Mouse (Mus musculus): ENCODE data around the gene Arhgap31. TPM values are rescaled to one million over a fixed set of nuclear protein-coding genes. Genes with fewer than 3 reads are reported as not detected.

Gene Arhgap31
- polyA plus RNA-seq, 1 experiment from 2014 or later, result 4.5 TPM

DNA sequence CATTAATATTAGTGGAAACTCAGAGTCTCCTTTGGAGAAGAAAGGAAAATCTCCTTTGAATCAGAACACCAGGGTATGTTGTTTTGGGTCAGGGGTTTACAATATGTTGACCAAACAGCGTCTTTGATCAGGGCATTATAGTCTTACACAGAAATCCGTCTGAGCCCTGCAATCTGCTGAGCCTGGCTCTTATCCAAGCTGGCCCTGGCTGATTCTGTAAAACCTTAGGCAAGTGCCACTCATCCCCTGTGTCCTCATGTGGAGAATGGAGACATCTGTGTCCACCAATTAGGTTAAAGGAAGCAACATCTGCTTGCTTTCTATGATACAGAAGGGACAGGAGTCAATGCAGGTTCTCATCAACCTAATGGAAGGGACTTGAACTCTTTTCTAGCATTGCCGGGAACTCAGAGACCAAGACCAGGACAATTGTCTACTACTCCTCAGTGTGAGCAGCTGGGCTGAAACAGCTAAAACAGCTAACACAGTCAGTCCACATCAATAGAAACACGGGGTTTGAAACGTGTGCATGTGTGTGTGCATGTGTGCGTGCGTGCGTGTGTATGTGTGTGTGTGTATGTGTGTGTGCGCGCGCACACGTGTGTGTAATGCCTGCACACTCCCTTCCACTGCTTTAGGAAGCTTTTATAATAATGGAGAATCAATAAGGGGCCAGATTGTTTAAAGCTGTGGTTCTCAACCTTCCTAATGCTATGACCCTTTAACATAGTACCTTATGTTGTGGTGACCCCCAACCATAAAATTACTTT, 42.3 kb downstream of the Arhgap31 start:
- 75% methylated on average over 12 of the region's 12 CpGs for WGBS
- Histone ChIP-seq H3K9me3 (ENCODE audit: control insufficient read depth, low read length) (no peaks in the 10 kb centered on the region), H3K9ac (replicated peaks; ENCODE audit: low read depth, low read length) (no peak overlapping the region), H3K4me2 (ENCODE audit: low read length) (no peak overlapping the region), H3K27me3 (replicated peaks; ENCODE audit: control insufficient read depth, insufficient read depth, low read length) (no peaks in the 10 kb centered on the region), H3K4me3 (replicated peaks; ENCODE audit: low read length) (no peak overlapping the region), H3K4me1 (replicated peaks; ENCODE audit: control insufficient read depth, insufficient read depth, low read length) (peaks cover 15% of the 10 kb centered on the region), H3K27ac (ENCODE audit: low read length) (no peak overlapping the region; the same call in 1 of the 2 replicates), H3K36me3 (ENCODE audit: control insufficient read depth, insufficient read depth) (no peaks in the 10 kb centered on the region)
- no peak for ATAC-seq

DNA sequence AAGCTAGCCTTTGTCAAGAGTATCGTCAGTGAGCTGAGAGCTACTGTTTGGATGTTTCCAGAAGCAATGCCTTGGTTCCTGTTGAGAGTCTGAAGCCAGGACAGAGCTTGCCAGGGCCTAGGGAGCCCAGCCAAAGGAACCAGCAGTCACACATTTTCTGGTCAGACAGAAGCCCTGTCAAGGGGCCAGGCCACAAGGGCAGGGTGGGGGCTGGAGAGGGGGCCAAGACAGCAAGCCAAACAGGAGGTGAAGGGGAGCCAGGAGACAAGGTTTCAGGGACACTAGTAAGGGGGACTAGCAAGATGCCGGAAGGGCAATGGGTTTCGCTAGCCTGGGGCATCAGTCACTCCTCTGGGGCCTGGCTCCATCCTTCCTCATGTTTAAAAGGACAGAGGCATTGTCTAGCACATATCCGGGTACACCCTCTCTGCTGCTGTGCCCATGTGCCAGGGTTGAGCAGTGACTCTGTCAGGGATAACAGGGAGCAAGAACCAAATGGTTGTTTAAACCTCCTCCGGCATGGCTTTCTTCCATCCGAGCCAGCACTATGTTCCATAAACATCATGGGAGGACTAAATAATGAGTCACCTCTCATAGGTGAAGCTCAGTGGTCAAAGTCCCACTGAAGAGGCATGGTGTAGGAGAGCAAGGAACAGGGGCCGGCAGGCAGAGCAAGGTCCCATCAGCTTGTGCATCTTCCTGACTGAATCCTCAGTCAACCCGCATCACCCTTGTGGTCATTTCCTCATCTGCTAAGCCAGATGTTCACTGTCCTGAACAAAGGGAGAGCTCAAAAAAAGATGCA, 44.0 kb downstream of the Arhgap31 start:
- Histone ChIP-seq H3K27ac (ENCODE audit: low read length) (no peak overlapping the region), H3K4me1 (replicated peaks; ENCODE audit: control insufficient read depth, insufficient read depth, low read length) (peaks cover 15% of the 10 kb centered on the region), H3K4me2 (ENCODE audit: low read length) (no peak overlapping the region), H3K4me3 (replicated peaks; ENCODE audit: low read length) (no peak overlapping the region), H3K27me3 (replicated peaks; ENCODE audit: control insufficient read depth, insufficient read depth, low read length) (no peaks in the 10 kb centered on the region), H3K36me3 (ENCODE audit: control insufficient read depth, insufficient read depth) (no peaks in the 10 kb centered on the region), H3K9ac (replicated peaks; ENCODE audit: low read depth, low read length) (no peak overlapping the region), H3K9me3 (ENCODE audit: control insufficient read depth, low read length) (no peaks in the 10 kb centered on the region)
- no peak for ATAC-seq
- WGBS, result 89% methylated on average over 8 of the region's 8 CpGs

DNA sequence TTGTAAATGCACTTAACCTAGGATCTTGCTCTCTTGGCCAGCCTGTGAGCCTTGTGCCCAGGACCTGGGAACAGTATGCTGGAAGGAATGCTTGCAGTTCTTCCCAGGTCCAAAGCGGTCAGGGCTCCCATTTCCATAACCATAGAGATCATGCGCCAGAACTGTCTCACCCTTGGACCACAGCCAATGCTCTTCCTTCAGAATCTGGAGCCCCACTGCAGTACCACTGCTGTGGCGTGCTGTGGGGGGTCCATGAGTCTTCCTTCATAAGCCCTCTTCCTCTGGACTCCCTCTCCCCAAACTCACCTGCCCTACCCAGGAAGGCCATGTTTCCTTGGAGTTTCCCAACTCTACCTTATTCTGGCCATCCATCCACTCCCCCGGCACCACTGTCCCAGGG, 46.6 kb downstream of the Arhgap31 start:
- Histone ChIP-seq H3K9me3 (ENCODE audit: control insufficient read depth, low read length) (no peaks in the 10 kb centered on the region), H3K4me1 (replicated peaks; ENCODE audit: control insufficient read depth, insufficient read depth, low read length) (peaks cover 9% of the 10 kb centered on the region), H3K9ac (replicated peaks; ENCODE audit: low read depth, low read length) (no peak overlapping the region), H3K27ac (ENCODE audit: low read length) (no peak overlapping the region), H3K36me3 (ENCODE audit: control insufficient read depth, insufficient read depth) (no peaks in the 10 kb centered on the region), H3K4me3 (replicated peaks; ENCODE audit: low read length) (no peak overlapping the region), H3K27me3 (replicated peaks; ENCODE audit: control insufficient read depth, insufficient read depth, low read length) (no peaks in the 10 kb centered on the region), H3K4me2 (ENCODE audit: low read length) (no peak overlapping the region)
- 83% methylated on average over 4 of the region's 4 CpGs for WGBS
- ATAC-seq, result no peak

DNA sequence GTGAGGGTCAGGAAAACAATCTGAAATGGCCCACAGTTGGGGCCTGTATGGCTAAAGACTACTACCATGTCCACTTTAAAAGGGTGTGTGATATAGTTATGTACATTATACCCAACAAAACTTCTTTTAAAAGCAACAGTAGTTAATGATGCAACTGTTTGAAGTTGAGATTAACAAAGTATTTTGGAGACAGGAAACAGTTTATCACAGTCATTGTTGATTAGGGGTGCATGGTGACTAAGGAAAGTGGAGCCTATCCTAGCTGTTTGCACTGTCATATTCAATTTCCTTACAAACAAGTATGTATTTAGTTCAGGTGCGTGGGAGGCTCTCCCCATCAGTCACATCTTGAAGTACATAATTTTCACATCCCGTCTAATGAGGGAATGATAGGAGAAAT, 47.1 kb downstream of the Arhgap31 start:
- 88% methylated on average over 2 of the region's 2 CpGs for WGBS
- no peak for ATAC-seq
- no peaks in the 10 kb centered on the region for H3K36me3 ChIP-seq (ENCODE audit: control insufficient read depth, insufficient read depth)

DNA sequence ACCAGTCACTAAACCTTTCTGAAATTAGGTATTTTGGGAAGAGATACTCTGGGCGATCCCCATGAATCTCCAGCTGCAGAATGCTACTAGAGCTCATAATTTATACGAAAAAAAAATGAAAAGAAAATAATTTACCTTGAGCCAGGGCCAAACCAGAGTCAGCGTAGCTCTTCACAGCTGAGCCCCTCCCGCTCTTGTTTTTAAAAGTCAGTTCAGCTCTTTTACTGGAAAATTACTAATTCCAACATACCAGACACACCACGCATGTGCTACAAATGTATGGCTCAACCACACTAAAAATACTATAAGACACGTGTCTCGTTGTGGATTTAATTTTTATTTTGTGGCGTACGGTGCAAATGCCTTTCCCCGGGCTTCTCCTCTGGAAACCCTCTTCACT, 50.5 kb downstream of the Arhgap31 start:
- Histone ChIP-seq H3K9me3 (ENCODE audit: control insufficient read depth, low read length) (no peaks in the 10 kb centered on the region), H3K27me3 (replicated peaks; ENCODE audit: control insufficient read depth, insufficient read depth, low read length) (no peaks in the 10 kb centered on the region), H3K4me3 (replicated peaks; ENCODE audit: low read length) (no peak overlapping the region), H3K4me1 (replicated peaks; ENCODE audit: control insufficient read depth, insufficient read depth, low read length) (no peaks in the 10 kb centered on the region), H3K4me2 (ENCODE audit: low read length) (no peak overlapping the region), H3K27ac (ENCODE audit: low read length) (no peak overlapping the region), H3K36me3 (ENCODE audit: control insufficient read depth, insufficient read depth) (no peaks in the 10 kb centered on the region), H3K9ac (replicated peaks; ENCODE audit: low read depth, low read length) (no peak overlapping the region)
- WGBS, result 89% methylated on average over 10 of the region's 10 CpGs
- no peak for ATAC-seq

More for the DNA sequence above, 47.1 kb downstream of the Arhgap31 start:
- Histone ChIP-seq H3K9me3 (ENCODE audit: control insufficient read depth, low read length) (no peaks in the 10 kb centered on the region), H3K4me2 (ENCODE audit: low read length) (no peak overlapping the region), H3K27ac (ENCODE audit: low read length) (no peak overlapping the region), H3K4me1 (replicated peaks; ENCODE audit: control insufficient read depth, insufficient read depth, low read length) (peaks cover 9% of the 10 kb centered on the region), H3K9ac (replicated peaks; ENCODE audit: low read depth, low read length) (no peak overlapping the region), H3K27me3 (replicated peaks; ENCODE audit: control insufficient read depth, insufficient read depth, low read length) (no peaks in the 10 kb centered on the region), H3K4me3 (replicated peaks; ENCODE audit: low read length) (no peak overlapping the region)

DNA sequence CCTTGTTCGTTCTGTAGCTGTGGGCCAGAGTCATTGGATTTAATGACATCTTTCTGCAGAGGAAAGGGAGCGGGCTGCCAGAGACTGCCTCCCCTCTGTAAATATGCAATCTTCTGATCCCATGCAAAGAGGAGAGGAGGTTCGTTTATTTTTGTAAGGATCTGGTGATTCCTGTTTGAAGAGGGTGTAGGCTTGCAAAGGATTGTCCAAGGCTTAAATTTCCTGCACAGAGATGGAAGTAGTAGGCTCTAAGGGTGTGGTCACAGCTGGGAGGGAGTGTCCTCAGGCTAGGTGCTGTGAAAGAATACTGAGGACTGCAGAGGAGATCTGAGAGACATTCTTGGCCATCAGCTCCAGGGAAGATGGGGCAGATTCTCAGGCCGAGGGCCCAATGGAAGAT, 58.8 kb downstream of the Arhgap31 start:
- no peaks in the 10 kb centered on the region for H3K27me3 ChIP-seq (replicated peaks; ENCODE audit: control insufficient read depth, insufficient read depth, low read length)
- H3K9me3 ChIP-seq (ENCODE audit: control insufficient read depth, low read length), result no peaks in the 10 kb centered on the region
- no peak overlapping the region for H3K4me3 ChIP-seq (replicated peaks; ENCODE audit: low read length)
- no peak for ATAC-seq
- 83% methylated on average over 4 of the region's 4 CpGs for WGBS
- no peak overlapping the region for H3K4me2 ChIP-seq (ENCODE audit: low read length)
- no peaks in the 10 kb centered on the region for H3K36me3 ChIP-seq (ENCODE audit: control insufficient read depth, insufficient read depth)
- H3K27ac ChIP-seq (ENCODE audit: low read length), result no peak overlapping the region
- H3K9ac ChIP-seq (replicated peaks; ENCODE audit: low read depth, low read length), result no peak overlapping the region
- H3K4me1 ChIP-seq (replicated peaks; ENCODE audit: control insufficient read depth, insufficient read depth, low read length), result no peaks in the 10 kb centered on the region

DNA sequence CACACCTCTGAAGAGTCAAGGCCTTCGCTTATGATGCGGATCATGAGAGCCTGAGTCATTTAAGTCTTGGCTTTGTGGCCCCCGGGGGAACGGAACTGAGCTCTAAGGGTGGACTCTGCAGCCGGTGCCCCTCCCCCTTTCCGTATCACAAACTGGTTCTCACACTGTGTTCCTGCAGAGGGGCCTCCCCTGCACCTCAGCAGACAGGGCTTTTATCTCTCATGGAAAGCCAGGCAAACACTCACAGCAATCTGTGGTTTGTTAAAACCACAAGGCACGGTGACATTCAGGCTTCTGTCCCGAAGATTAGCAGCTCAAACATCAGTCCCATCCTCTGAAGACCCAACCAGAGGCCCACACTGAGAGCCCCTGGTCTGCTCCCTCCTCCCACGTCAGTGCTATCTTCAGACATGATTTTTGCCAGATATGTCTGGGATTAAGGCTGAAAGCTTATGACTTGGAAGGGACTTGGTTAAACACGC, 59.6 kb downstream of the Arhgap31 start:
- 55% methylated on average over 10 of the region's 10 CpGs for WGBS
- Histone ChIP-seq H3K27ac (ENCODE audit: low read length) (no peak overlapping the region), H3K9me3 (ENCODE audit: control insufficient read depth, low read length) (no peaks in the 10 kb centered on the region), H3K4me1 (replicated peaks; ENCODE audit: control insufficient read depth, insufficient read depth, low read length) (no peaks in the 10 kb centered on the region), H3K36me3 (ENCODE audit: control insufficient read depth, insufficient read depth) (no peaks in the 10 kb centered on the region), H3K4me2 (ENCODE audit: low read length) (no peak overlapping the region), H3K9ac (replicated peaks; ENCODE audit: low read depth, low read length) (no peak overlapping the region), H3K4me3 (replicated peaks; ENCODE audit: low read length) (no peak overlapping the region), H3K27me3 (replicated peaks; ENCODE audit: control insufficient read depth, insufficient read depth, low read length) (no peaks in the 10 kb centered on the region)
- no peak for ATAC-seq

DNA sequence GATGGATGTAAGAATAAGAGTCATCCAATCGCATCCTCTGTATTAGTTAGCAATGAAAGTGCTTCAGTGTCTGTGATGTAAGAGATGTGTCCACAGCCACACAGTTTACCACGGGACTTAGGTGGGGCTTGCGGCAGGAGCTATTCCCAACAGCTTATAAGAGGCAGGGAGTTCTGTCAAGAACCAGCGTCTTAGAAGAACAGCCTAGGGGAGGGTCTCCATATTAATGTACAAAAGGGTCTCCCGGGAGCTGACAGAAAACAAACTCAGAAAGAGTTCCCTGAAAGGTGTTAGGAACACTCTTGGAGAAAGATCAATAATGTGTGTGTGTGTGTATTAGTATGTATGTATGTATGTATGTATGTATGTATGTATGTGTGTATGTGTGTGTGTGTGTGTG, 60.4 kb downstream of the Arhgap31 start:
- H3K27ac ChIP-seq (ENCODE audit: low read length), result no peak overlapping the region
- H3K9ac ChIP-seq (replicated peaks; ENCODE audit: low read depth, low read length), result no peak overlapping the region

DNA sequence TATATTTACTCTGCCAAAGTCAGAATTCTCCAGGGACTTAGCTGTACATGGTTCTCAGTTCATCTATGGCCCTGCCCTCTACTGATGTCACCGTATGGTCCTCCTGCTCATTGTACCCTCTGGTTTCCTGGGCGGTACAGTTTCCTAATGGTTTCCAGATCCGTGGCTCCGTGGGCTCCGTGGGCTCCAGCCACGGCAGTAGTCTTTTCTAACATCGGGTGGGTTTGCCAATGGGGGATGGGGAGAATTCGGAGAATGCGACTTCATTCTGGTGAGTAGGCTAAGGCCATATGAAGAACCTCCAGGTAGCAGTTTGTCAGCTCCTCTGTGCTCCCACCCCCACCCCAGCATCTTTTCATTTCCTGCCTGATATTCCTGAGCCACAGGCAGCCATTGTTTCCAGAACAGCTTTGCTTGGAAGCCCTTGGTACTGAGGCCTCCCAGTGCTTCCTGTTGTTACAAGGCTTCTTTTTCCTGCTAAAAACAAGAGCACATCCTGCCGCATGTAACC, 61.3 kb downstream of the Arhgap31 start:
- 90% methylated on average over 10 of the region's 10 CpGs for WGBS
- no peak overlapping the region for H3K27ac ChIP-seq (ENCODE audit: low read length)

More for the DNA sequence above, 60.4 kb downstream of the Arhgap31 start:
- ATAC-seq, result no peak
- Histone ChIP-seq H3K9me3 (ENCODE audit: control insufficient read depth, low read length) (no peaks in the 10 kb centered on the region), H3K36me3 (ENCODE audit: control insufficient read depth, insufficient read depth) (no peaks in the 10 kb centered on the region), H3K27me3 (replicated peaks; ENCODE audit: control insufficient read depth, insufficient read depth, low read length) (no peaks in the 10 kb centered on the region), H3K4me3 (replicated peaks; ENCODE audit: low read length) (no peak overlapping the region), H3K4me1 (replicated peaks; ENCODE audit: control insufficient read depth, insufficient read depth, low read length) (no peaks in the 10 kb centered on the region), H3K4me2 (ENCODE audit: low read length) (no peak overlapping the region)
- 88% methylated on average over 5 of the region's 5 CpGs for WGBS

More for the DNA sequence above, 61.3 kb downstream of the Arhgap31 start:
- H3K9ac ChIP-seq (replicated peaks; ENCODE audit: low read depth, low read length), result no peak overlapping the region
- no peaks in the 10 kb centered on the region for H3K9me3 ChIP-seq (ENCODE audit: control insufficient read depth, low read length)
- no peak overlapping the region for H3K4me2 ChIP-seq (ENCODE audit: low read length)
- H3K27me3 ChIP-seq (replicated peaks; ENCODE audit: control insufficient read depth, insufficient read depth, low read length), result no peaks in the 10 kb centered on the region
- no peaks in the 10 kb centered on the region for H3K4me1 ChIP-seq (replicated peaks; ENCODE audit: control insufficient read depth, insufficient read depth, low read length)
- no peaks in the 10 kb centered on the region for H3K36me3 ChIP-seq (ENCODE audit: control insufficient read depth, insufficient read depth)
- no peak for ATAC-seq
- H3K4me3 ChIP-seq (replicated peaks; ENCODE audit: low read length), result no peak overlapping the region

Data from forebrain, embryonic 16.5 days (tissue).